10 mouse cellular contexts compared by ENCODE assay signal in the genomic region with DNA sequence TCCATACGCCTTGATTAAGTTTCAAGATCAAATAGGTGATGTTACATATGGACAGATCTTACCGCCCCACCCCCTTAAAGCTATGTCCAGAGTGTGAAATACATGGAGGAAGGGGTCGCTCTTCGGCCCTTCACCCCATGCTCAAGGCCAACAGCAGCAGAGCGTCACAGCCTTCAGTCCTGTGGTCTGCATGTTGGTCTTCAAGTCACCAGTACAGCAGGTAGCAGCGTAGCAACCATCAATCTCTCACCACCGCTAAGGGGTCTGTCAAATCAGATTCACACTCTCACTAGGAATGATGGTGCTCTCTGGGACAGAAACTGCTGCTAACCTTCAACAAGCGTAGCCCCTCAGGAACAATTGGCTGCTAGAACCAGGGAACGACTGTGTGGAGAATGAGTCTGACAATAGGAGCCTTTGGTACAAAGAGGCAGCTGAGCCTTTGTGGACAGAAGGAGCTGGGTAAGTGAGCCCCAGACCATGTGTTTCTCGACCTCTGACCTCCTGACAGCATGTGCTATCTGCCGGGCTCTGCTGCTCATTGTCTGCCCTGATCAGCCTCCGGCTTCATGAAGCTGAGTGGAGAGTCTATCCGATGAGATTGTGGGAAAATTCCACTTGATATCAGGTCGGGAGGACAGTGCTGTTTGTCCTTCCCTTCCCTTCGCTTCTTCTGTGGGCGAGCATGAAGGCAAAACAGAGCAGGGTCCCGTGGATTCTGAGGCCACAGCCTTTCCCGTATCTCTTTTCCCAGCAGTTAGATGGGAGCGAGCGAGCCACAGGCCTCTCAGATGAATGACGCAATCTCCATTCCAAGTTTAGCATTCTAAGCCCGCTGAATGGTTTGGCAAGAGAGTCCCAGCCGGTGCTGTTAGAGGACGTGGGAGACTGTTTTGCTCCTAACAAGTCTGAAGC. TPM values are rescaled to one million over a fixed set of nuclear protein-coding genes. Genes with fewer than 3 reads are reported as not detected.
DNase-seq lines count a peak whose midpoint lies in the region; ATAC-seq and TF ChIP-seq lines count a peak whose summit lies in the region.
"Had no signal": no experiment of that assay in that cellular context is flagged by ENCODE, and none has a peak within 500 bp of the region (broad histone marks: within the 10 kb centered on the region; RNA-seq: fewer than 3 reads in every experiment).

No protein-coding gene starts in this region.

- WGBS in intestine, embryonic 16.5 days = 48% methylated on average over 24 of the region's 24 CpGs
- WGBS in intestine, postnatal 0 days = 58% methylated on average over 24 of the region's 24 CpGs
- 48% methylated on average over 24 of the region's 24 CpGs for WGBS in forebrain, embryonic 12.5 days
- WGBS in heart, embryonic 14.5 days = 29% methylated on average over 24 of the region's 24 CpGs

- no peak overlapping the region for H3K4me2 ChIP-seq in intestine, embryonic 16.5 days (ENCODE audit: low read depth, low read length)
- no peak overlapping the region for H3K4me2 ChIP-seq in intestine, postnatal 0 days (replicated peaks; ENCODE audit: low read depth)
- 0 out of 2 replicates have a peak overlapping the region, but pooled peaks have one; percentile 8 for H3K4me2 ChIP-seq in forebrain, embryonic 12.5 days
- peak overlapping the region; percentile 59 for H3K4me2 ChIP-seq in heart, embryonic 14.5 days (ENCODE audit: low read length)
- H3K4me2 ChIP-seq: stomach, embryonic 15.5 days had no signal

- ATAC-seq in intestine, embryonic 16.5 days = no peak
- no peak for ATAC-seq in intestine, postnatal 0 days
- peak; percentile 88 for ATAC-seq in forebrain, embryonic 12.5 days (ENCODE audit: low FRiP score)
- ATAC-seq in heart, embryonic 14.5 days (ENCODE audit: insufficient number of reproducible peaks, insufficient read depth, low FRiP score, low read depth) = peak; percentile 85

- no peaks in the 10 kb centered on the region for H3K9me3 ChIP-seq in intestine, embryonic 16.5 days (ENCODE audit: control insufficient read depth, low read length)
- no peaks in the 10 kb centered on the region for H3K9me3 ChIP-seq in intestine, postnatal 0 days (ENCODE audit: control insufficient read depth)
- H3K9me3 ChIP-seq in forebrain, embryonic 12.5 days = no peaks in the 10 kb centered on the region
- no peaks in the 10 kb centered on the region for H3K9me3 ChIP-seq in heart, embryonic 14.5 days (ENCODE audit: control insufficient read depth, low read length)
- H3K9me3 ChIP-seq: stomach, embryonic 15.5 days had no signal

- 0 out of 2 replicates have a peak overlapping the region, but pooled peaks have one; percentile 6 for H3K9ac ChIP-seq in intestine, embryonic 16.5 days (ENCODE audit: low read depth, low read length)
- H3K9ac ChIP-seq in intestine, postnatal 0 days (ENCODE audit: low read depth, low read length) = no peak overlapping the region
- no peak overlapping the region for H3K9ac ChIP-seq in forebrain, embryonic 12.5 days
- H3K9ac ChIP-seq in heart, embryonic 14.5 days (ENCODE audit: low read length) = peak overlapping the region; percentile 45
- H3K9ac ChIP-seq: stomach, embryonic 15.5 days had no signal

- no peaks in the 10 kb centered on the region for H3K36me3 ChIP-seq in intestine, embryonic 16.5 days (ENCODE audit: control insufficient read depth, insufficient read depth, low read length)
- no peaks in the 10 kb centered on the region for H3K36me3 ChIP-seq in intestine, postnatal 0 days (ENCODE audit: control insufficient read depth, insufficient read depth)
- H3K36me3 ChIP-seq in forebrain, embryonic 12.5 days (replicated peaks) = no peaks in the 10 kb centered on the region
- H3K36me3 ChIP-seq in heart, embryonic 14.5 days (ENCODE audit: control insufficient read depth, insufficient read depth, low read length) = no peaks in the 10 kb centered on the region
- H3K36me3 ChIP-seq: stomach, embryonic 15.5 days had no signal

- H3K27me3 ChIP-seq in intestine, embryonic 16.5 days (replicated peaks; ENCODE audit: control insufficient read depth, insufficient read depth, low read length) = no peaks in the 10 kb centered on the region
- no peaks in the 10 kb centered on the region for H3K27me3 ChIP-seq in intestine, postnatal 0 days (replicated peaks; ENCODE audit: control insufficient read depth, insufficient read depth, low read length)
- no peaks in the 10 kb centered on the region for H3K27me3 ChIP-seq in forebrain, embryonic 12.5 days
- H3K27me3 ChIP-seq in heart, embryonic 14.5 days (ENCODE audit: control insufficient read depth, insufficient read depth, low read length) = no peaks in the 10 kb centered on the region
- H3K27me3 ChIP-seq: stomach, embryonic 15.5 days had no signal

- no peak overlapping the region; the same call in 1 of the 2 replicates for H3K27ac ChIP-seq in intestine, embryonic 16.5 days (ENCODE audit: low read length)
- no peak overlapping the region for H3K27ac ChIP-seq in intestine, postnatal 0 days (ENCODE audit: low read depth, low read length)
- H3K27ac ChIP-seq in forebrain, embryonic 12.5 days = 0 out of 2 replicates have a peak overlapping the region, but pooled peaks have one; percentile 5
- peak overlapping the region; percentile 46 to 54; a peak in 3 of 4 replicates for H3K27ac ChIP-seq in heart, embryonic 14.5 days (replicated peaks in 1 of 2; ENCODE audit: control insufficient read depth in 1 of 2, insufficient read depth in 1 of 2, low read depth in 2 of 2, low read length in 2 of 2)
- H3K27ac ChIP-seq: stomach, embryonic 15.5 days had no signal

- TF ChIP-seq CTCF in intestine, postnatal 0 days (IDR thresholded peaks at IDR 0.05; ENCODE audit: low read depth) = no peak

- DNase-seq in left cerebral cortex, adult 9 months (ENCODE audit: low spot score in 2 of 2) = peak; percentile 60 to 80
- peak; percentile 83 for DNase-seq in mesoderm, embryonic 11.5 days (ENCODE audit: low read depth, low spot score)
- DNase-seq in testis, postnatal 14 days (ENCODE audit: low spot score) = peak; percentile 8
- DNase-seq in natural killer cell, adult 2 months (ENCODE audit: low spot score in 2 of 2) = no peak

- H3K4me1 ChIP-seq in intestine, embryonic 16.5 days (ENCODE audit: control insufficient read depth, insufficient read depth, low read length) = 0 out of 2 replicates have a peak, but pooled peaks cover 6% of the 10 kb centered on the region
- no peaks in the 10 kb centered on the region for H3K4me1 ChIP-seq in intestine, postnatal 0 days (replicated peaks; ENCODE audit: control insufficient read depth, insufficient read depth, low read length)
- peaks cover 9% of the 10 kb centered on the region for H3K4me1 ChIP-seq in forebrain, embryonic 12.5 days
- peaks cover 7 to 13% of the 10 kb centered on the region in 2 experiments for H3K4me1 ChIP-seq in heart, embryonic 14.5 days (ENCODE audit: control insufficient read depth in 2 of 2, insufficient read depth in 2 of 2, low read length in 2 of 2)
- H3K4me1 ChIP-seq: stomach, embryonic 15.5 days had no signal

- no peak overlapping the region for H3K4me3 ChIP-seq in intestine, embryonic 16.5 days (ENCODE audit: low read length)
- no peak overlapping the region for H3K4me3 ChIP-seq in intestine, postnatal 0 days (ENCODE audit: low read depth, low read length)
- H3K4me3 ChIP-seq in forebrain, embryonic 12.5 days (replicated peaks) = no peak overlapping the region
- H3K4me3 ChIP-seq in heart, embryonic 14.5 days (ENCODE audit: control insufficient read depth in 1 of 2, insufficient read depth in 1 of 2, low read depth in 1 of 2, low read length in 2 of 2) = no peak overlapping the region; a peak in 1 of 4 replicates
- H3K4me3 ChIP-seq: erythroblast, embryonic 14.5 days; stomach, embryonic 15.5 days had no signal

RNA-seq across cellular contexts. Expression of a gene that starts 47.1 kb away (rescaled TPM):
- 3.5 and 3.7 TPM in 2 replicates for polyA plus RNA-seq in intestine, embryonic 16.5 days (2015; fragmentation: Nextera tagmentation; extraction: Ambion mirVana)
- polyA plus RNA-seq in intestine, postnatal 0 days (2015; fragmentation: Nextera tagmentation; extraction: Ambion mirVana) = 2.0 and 2.1 TPM in 2 replicates
- 9.4 and 11.1 TPM in 2 replicates for polyA plus RNA-seq in forebrain, embryonic 12.5 days (2016; fragmentation: Nextera tagmentation; extraction: Ambion mirVana)
- 3.4 and 5.0 TPM in 2 replicates for polyA plus RNA-seq in heart, embryonic 14.5 days (2014; fragmentation: Nextera tagmentation; extraction: Ambion mirVana)
- polyA plus RNA-seq: erythroblast, embryonic 14.5 days had no signal

Comparison
In these comparisons a context has a peak if more than half of its experiments do, and no peak if none do; other contexts are left out.
1. H3K9ac ChIP-seq: peak in intestine, embryonic 16.5 days (single experiment) and heart, embryonic 14.5 days (single experiment); none in intestine, postnatal 0 days (single experiment) and forebrain, embryonic 12.5 days (single experiment).
2. ATAC-seq: peak in forebrain, embryonic 12.5 days (single experiment) and heart, embryonic 14.5 days (single experiment); none in intestine, embryonic 16.5 days (single experiment) and intestine, postnatal 0 days (single experiment).
3. H3K27ac ChIP-seq: peak in forebrain, embryonic 12.5 days (single experiment) and heart, embryonic 14.5 days (2 of 2); none in intestine, embryonic 16.5 days (single experiment) and intestine, postnatal 0 days (single experiment).
4. H3K4me2 ChIP-seq: peak in forebrain, embryonic 12.5 days (single experiment) and heart, embryonic 14.5 days (single experiment); none in intestine, embryonic 16.5 days (single experiment) and intestine, postnatal 0 days (single experiment).
5. DNase-seq: peak in left cerebral cortex, adult 9 months (2 of 2), mesoderm, embryonic 11.5 days (single experiment) and testis, postnatal 14 days (single experiment); none in natural killer cell, adult 2 months (0 of 2).